Mouse (Mus musculus): ENCODE data around the gene Gm20911. TPM values are rescaled to one million over a fixed set of nuclear protein-coding genes. Genes with fewer than 3 reads are reported as not detected.
"Not testable (repeated sequence)": the region's sequence is repeated elsewhere in the genome, so short reads cannot be mapped to it uniquely, and the experiment has no call there.

The Gm20911 gene
- polyA plus RNA-seq (2014; fragmentation: Nextera tagmentation; extraction: Ambion mirVana), result not detected in 2 replicates

GRCm38 (mm10) chrY:81457707-81458106 lies at the start of gene Gm20911:
Gene Gm20911, plus strand, starts transcription at chrY:81458007.
- H3K9ac ChIP-seq (ENCODE audit: low read length); H3K9me3 ChIP-seq (ENCODE audit: control insufficient read depth, low read length); H3K36me3 ChIP-seq (ENCODE audit: control insufficient read depth, insufficient read depth, low read length); H3K27ac ChIP-seq (ENCODE audit: low read depth, low read length); H3K27me3 ChIP-seq (ENCODE audit: control insufficient read depth, insufficient read depth, low read length); H3K4me1 ChIP-seq (ENCODE audit: control insufficient read depth, insufficient read depth, low read length); ATAC-seq (ENCODE audit: insufficient read depth, low FRiP score, low TSS enrichment); H3K4me2 ChIP-seq (ENCODE audit: low read depth); DNase-seq (ENCODE audit: low spot score); H3K4me3 ChIP-seq (ENCODE audit: low read depth, low read length): not testable (repeated sequence)
- no CpG with 5 or more reads among the region's 6 CpGs for WGBS

Data from neural tube, embryonic 11.5 days (tissue).